Mouse (Mus musculus): ENCODE results near the gene Ppp1r9b.
A peak's percentile ranks its signal among the peaks of the same experiment; 100 is the strongest.
"Not testable (repeated sequence)": the region's sequence is repeated elsewhere in the genome, so short reads cannot be mapped to it uniquely, and the experiment has no call there.

Gene Ppp1r9b

DNA sequence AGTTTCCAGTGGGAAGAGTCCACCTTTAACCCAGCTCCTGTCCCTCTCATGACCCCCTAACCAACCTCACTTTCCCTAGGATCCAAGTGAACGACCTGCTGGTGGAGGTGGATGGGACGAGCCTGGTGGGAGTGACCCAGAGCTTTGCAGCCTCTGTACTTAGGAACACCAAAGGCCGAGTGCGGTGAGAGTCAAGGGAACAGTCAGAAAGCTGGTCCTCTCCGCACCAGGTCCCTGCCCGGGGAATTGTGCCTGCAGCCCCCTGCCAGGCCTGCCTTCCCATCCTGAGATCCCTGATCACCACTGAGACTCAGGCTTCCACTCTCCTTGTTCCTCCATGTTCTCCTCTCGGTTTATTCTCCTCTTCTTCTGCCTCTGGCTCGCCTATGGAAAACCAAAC, 9.3 kb downstream of the Ppp1r9b start:
- DNase-seq, result no peak

DNA sequence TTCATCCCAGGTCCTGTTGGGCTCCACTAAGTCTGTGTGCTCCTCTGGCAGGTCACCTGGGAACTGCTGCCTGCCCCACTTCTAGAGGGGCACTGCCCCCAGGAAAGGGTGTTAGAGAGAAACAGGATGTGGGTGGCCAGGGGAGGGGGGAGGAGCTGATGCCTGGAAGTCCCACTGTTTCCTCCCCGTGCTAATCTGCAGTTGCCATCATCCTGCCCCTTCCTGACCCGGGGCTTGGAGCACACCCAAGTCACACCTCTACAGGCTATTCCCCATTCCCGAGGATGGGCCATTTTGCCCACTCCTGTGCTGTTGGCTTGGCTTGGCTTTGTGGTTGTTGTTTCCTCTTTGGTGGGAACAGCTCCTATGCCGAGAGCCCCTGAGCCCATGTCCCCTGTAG, 9.7 kb downstream of the Ppp1r9b start:
- DNase-seq, result no peak

DNA sequence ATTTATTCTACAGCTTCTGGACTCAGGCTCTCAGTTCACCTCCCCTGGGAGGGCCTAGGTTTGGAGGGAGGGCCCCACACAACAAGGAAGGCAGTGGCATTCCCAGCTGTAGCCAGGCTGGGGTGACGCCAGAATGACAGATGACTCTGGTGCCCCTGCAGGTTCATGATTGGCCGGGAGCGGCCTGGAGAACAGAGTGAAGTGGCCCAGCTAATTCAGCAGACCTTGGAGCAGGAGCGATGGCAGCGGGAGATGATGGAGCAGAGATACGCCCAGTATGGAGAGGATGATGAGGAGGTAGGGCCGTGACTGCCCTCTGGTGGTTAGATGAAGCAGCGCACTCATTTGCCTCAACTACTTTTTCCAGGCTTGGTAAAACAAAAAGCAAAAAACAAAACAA, 10.2 kb downstream of the Ppp1r9b start:
- no peak for DNase-seq

DNA sequence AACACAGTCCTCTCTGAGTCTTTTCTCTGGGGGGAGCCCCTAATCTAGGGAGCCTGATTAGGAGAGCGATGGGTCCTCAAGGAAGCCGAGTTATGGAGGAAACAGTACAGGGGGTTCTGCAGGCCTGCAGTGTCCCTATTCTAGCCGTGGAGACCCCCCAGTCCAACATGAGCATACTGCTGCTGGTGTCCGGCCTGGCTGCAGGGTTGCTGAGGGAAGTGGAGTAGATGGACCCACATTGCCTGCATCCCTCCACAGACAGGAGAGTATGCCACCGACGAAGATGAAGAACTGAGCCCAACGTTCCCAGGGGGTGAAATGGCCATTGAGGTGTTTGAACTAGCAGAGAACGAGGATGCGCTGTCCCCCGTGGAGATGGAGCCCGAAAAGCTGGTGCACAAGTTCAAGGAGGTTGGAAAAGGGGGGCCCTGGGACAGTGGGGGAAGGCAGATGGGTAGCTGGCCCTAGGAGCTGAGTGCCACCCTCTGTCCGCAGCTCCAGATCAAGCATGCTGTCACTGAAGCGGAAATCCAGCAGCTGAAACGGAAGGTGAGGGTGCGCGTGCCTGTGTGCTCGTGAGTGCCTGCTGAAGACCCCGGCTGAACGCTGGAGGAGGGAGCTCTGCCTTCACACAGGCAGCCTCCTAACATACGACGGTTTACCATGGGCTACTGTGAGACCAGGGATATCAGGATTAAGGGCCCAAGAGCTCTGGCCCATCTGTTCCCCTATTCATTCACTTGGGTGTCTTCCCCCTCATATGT, 10.9 kb downstream of the Ppp1r9b start:
- DNase-seq, result no peak

DNA sequence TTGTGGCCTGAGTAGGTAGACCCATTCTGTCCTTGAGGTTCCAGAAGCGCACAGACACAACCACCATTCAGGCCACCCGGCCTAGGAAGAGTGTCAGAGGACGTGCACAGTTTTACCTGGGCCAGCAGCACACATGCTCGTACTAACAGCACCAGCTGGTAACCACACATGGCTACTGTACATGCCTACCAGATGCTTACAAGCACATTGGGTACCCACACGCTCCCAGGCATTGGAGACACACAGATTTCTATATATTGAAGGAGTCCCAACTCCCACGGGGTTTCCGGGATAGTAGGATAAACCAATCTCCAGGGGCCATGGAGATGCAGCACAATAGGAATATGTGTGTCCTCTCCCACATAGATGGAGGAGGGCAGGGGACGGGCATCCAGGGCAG, 11.9 kb downstream of the Ppp1r9b start:
- no peak for DNase-seq

DNA sequence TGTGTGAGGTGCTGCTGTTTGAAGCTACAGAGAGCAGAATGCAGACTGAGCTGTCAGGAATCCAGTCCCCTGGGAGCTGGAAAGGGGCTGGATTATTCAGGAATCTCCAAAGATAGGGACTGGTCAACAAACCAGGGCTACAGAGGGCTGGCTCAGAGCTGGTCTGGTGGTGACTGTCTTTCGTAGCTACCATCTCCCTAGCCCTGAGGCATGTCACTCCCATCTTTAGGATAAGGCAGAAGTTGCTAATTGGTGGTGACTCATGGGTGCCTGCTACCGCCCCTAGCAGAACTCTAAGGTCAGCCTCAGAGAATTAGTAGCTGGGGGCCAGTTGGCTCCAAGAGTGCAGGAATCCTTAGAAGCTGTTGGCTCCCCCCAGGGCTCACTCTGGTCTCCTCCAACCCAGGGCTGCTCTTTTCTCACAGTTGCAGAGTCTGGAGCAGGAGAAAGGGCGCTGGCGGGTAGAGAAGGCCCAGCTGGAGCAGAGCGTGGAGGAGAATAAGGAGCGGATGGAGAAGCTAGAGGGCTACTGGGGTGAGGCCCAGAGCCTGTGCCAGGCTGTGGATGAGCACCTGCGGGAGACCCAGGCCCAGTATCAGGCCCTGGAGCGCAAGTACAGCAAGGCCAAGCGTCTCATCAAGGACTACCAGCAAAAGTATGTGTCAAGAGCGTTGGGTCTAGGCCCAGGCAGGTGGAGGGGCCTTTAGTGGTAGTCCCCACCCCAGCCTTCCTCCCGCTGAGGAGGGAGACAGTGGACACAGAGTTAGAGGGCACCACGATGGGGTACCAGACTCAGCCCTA, 13.5 kb downstream of the Ppp1r9b start:
- no peak for DNase-seq

DNA sequence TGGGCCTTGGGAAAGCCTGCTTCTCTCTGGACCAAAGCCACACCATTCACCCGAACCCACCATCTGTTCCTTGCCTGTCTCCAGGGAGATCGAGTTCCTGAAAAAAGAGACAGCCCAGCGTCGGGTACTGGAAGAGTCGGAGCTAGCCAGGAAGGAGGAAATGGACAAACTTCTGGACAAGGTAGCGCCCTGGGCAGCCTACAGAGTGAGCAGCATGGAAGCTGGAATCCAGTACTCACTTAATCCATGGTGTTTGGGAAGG, 14.0 kb downstream of the Ppp1r9b start:
- DNase-seq, result no peak

DNA sequence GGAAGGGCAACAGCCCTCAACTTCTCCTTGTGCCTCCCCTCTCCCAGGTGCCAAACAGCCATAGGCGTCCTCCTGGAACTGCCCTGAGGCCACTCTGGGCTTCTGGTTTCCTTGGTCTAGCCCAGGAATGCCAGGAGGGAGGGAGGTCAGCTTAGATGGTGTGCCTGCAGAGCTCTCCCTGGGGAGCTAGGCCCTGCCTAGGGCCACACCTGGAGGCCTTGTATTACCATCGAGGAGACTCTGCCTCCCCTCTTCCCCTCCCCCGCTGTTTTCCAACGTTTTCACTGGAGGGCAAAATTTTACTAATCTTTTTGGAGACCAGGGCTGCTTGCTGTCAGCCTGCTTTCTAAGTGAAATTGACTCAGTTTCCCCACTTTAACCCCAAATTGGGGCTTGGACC, 15.2 kb downstream of the Ppp1r9b start:
- DNase-seq, result no peak

DNA sequence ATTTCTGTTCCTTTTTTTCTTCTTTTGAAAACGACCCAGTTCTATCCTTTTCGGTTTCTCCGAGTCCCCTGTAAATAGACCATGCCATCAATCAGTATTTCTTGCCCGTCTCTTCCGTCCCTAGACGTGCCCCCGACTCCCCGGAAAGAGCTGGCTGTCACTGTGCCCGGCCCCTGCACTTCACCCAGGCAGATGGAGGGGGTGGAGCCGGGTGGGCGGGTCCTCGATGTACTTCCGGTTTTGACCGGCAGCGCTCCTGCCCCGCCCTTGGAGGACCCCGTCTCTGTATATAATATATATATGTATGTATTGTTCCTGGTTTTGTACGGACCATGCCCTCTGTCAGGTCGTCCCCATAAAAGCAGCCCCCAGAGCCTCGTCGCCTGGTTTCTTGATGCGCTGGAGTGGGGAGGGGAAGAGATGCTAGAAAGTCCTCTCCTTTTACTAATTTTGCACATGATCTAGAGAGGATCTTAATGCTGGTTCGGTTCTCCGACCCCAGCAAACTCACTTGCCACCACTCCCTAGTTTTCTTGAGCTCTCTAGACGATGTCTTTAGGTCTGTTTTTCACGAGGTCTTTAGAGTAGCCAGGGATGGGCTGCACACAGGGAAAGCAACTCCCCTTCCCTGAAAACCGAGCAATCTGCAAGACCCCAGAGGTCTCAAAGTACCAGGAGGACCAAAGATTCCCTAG, 15.8 kb downstream of the Ppp1r9b start:
- no peak for DNase-seq

DNA sequence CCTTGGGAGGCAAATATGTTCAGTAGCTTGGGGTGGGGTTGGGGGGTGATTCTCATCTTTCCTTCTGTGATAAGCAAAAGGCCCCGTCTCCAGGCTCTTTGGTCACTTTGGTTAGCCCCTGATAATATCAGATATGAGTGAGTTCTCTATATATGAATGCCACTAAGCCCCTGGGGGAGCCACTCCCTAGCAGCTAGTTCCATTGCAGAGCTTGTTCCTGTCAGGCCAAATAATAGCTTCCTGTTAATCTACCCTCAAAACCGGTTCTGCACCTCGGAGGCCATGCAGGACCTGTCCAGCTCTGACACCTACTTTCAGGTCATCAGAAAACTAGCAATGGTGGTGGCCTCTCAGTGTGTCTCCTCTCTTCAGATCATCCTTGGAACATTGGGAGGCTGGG, 16.6 kb downstream of the Ppp1r9b start:
- DNase-seq, result no peak

DNA sequence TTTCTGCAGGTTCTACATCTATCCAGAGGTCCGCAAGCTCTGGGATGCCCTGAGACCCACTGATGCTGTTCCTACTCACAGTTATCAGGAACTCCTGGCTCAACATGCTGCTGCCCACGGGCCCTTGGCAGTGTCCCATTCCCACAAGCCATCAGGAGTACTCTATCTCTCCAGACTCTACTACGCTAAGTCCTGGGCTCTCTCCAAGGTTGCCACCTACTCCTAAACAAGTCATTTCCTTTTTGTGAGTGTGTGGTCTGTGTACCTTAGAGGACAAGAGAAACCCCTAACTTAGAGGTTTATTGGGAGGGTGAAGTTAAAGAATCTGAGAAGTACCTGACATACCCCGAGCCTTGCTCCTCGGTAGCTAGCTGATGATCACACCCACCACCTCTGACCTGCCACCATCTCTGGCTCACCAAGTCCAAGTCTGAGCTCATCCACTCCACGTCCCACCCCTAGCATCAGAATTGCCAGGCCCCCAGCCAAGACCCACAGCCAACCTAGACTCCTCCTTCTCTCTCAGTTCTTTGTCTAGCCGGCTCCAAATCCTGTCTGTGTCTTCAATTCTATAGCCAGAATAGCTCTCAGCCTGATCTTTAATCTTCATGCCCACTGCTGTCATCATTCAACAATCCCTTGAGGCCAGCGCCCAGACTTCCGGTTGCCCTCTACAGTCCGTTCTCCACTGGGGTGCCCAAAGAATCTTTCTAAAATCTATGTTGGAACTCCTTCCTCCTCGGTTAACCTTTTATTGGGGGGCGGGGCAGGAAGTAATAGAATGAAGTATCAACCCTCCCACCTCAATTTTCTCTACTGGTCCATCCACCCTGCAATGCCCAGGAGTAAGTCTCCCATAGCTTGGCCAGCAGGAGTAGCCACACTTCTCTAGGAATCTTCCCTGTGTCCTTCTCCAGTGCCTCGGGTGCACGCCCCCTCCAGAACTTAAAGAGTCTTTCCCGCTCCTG, 18.1 kb downstream of the Ppp1r9b start:
- no peak for DNase-seq

DNA sequence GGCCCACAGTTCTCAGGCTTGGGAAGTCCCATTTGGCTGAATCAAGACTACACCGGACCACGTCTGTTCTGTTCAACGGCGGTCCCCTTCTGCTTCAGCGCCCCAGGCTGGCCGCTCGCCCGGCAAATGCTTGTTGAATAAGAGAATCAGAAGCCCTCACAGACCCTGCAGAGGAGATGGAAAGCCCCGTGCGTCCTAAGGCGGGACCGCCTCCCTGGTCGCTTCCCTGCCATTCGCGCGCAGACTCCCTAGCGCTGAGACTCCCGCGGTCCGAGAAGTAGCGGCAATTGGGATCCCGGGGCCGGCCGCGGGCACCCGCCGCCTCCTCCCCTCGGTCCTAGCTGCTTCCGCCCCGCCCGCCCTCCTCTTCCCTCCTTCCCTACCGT, 18.8 kb downstream of the Ppp1r9b start, which contains the start of gene Samd14:
Samd14 (plus strand) TSS at position 251 of the 386 bp plus-strand sequence.
- DNase-seq, result peak; percentile 60

DNA sequence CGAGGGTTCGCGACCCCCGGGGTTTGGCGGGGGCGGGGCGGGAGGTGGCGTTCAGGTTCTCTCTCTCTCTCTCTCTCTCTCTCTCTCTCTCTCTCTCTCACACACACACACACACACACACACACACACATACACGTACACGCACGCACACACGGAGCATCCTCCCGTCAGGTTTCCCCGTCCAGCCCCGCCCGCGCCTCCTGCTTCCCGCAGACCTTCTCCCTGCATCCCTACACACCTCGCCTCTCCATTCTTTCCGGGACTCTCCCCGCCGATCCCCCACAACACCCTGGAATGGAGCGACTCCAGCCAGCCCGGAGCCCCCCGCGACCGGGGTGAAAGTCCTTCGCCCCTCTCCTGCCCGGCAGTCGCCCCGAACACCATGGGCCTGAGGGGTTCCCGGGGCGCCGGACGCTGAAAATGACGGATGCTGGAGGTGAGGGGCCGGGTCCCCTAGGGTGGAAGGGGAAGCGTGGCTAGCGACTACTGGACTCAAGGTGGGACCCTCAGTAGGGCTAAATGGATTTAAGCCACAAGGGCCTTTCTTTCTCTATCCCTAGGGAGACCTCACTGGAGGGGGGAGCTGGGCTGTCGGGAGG, 19.4 kb downstream of the Ppp1r9b start:
- DNase-seq, result no peak

DNA sequence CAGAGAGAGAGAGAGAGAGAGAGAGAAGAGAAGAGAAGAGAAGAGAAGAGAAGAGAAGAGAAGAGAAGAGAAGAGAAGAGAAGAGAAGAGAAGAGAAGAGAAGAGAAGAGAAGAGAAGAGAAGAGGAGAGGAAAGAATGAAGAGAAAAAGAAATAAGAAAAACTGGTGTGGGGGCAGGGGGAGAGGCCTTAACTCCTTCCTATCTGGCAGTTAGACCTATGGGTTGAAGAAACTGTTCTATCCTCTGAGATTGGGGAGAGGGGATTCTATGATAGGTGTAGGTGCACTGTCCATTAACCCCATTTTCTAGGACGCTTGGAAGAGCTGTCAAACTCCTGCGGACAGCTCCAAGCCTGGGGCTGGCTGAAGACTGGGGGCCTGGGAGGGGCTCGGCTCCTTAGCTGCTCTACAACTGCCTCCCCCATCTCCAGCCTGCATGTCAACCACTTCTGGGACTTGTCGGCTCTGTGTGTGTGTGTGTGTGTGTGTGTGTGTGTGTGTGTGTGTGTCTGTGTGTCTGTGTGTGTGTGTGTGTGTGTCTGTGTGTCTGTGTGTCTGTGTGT, 20.1 kb downstream of the Ppp1r9b start:
- not testable (repeated sequence) for DNase-seq

DNA sequence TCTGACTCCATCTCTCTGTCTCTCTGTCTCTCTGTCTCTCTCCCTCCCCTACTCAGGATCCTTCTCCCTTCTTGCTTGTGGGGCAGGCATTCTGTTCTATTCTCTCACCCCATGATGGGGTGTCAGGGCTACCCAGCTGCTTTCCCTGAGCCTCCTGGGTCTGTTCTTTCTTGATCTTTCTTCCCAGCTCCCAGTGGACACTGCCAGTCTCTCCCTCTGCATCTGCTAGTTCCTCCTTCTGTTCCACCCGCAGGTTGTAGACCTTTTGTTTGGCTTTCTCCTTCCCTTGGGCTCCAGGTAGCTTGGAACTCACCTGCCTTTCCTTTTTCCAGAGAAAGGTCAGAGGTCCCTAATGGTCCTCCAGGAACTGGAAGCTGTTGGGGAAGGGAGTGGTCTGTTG, 20.6 kb downstream of the Ppp1r9b start:
- DNase-seq, result no peak

DNA sequence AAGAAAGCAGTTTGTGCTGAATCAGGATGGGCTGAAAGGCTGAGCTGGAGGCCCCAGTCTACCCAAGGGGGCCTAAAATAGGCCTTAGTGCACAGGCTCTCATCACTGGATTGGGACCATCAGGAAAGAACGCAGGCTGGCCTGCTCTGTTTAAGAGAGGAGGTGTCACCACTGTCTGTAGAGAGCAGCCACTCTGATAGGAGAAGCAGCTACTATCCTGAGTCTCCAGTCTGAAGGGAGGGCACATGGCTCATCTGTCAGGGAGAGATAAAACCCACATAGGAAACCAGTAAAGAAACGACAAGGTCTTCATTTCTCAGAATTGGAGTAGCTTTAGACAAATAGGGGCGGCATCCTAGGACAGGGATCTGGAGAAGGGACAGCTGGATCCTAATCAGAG, 21.2 kb downstream of the Ppp1r9b start:
- no peak for DNase-seq

DNA sequence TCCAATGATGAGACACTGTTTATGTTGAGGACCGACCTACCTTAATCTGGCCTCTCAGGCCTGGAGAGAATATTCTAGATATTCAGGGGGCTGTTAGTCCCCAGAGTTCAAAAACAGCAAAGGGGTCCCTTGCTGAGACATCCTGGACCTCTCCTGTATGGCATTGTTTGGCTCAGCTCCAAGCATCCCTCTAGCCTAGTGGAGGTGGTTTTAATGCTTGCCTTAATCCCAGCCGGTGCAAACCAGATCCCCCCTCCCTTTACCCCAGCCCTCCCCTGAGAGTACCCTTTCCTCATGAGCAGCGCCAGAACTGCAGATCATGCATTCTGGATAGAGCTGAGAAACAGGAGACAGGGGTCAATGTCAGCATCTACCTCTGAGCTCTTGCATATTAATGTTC, 21.7 kb downstream of the Ppp1r9b start:
- DNase-seq, result no peak

DNA sequence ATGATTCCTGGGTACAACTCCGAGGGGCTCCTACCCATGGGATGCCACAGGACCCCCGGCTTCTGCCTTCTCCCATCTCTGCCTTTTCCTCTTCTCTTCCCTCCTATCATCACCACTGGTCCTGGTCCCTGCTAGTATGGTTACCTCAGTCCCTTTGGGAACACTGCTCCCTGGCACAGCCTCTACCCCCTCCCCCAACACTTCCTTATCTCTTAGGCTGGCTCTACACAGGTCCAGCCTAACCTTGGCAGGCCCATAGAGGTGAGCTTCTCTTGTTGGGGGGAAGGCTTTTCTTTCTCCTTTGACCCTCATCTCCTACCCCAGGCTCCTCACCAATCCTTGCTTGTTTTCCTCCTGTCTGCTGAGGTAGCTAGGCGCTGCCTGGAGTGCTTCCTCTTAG, 24.6 kb downstream of the Ppp1r9b start:
- DNase-seq, result no peak

DNA sequence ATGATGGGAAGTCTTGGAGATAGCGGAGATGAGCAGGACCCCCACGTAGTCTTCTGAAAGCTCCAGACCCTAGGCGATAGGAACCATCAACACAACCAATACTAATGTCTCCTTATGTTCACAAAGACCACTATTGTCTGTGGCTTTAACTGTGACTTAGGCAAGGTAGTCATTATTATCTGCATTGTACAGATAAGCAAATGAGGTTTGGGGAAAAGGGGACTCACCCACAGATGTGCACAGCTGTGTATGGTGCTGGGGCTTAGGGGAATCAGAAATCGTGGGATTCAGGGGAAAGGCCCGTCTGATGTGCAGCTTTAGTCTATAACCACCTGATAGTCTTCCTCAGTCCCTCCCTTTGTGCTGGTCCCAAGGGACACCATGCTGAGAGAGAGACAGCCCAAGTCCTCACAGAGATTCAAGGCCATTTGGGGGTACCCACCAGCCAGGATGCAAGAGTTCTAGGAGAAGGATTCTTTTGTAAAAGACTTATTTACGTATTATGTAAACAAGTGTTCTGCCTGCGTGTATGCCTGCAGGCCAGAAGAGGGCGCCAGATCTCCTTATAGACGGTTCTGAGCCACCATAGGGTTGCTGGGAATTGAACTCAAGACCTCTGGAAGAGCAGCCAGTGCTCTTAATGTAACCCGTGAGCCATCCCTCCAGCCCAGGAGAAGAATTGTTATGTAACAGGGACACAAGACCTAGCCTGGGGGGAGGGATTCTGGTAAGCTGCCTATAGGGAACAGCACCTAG, 31.6 kb downstream of the Ppp1r9b start:
- DNase-seq, result no peak

DNA sequence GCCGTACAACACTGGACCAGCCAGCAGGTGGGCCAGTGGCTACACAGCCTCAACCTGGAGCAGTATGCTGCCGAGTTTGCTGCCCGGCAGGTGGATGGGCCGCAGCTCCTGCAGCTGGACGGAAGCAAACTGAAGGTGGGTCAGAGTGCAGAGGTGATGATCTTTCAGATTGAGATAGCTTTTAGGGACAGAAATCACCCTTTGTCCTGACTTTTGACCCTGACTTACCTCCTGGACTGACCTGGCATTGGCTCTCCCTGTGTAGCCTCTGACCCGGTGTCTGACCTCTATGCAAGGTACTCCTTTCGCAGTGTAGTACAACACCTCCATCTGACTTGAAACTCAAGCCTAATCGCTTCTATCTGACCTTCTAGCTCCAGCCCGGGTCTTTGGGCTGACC, 32.6 kb downstream of the Ppp1r9b start:
- no peak for DNase-seq

DNA sequence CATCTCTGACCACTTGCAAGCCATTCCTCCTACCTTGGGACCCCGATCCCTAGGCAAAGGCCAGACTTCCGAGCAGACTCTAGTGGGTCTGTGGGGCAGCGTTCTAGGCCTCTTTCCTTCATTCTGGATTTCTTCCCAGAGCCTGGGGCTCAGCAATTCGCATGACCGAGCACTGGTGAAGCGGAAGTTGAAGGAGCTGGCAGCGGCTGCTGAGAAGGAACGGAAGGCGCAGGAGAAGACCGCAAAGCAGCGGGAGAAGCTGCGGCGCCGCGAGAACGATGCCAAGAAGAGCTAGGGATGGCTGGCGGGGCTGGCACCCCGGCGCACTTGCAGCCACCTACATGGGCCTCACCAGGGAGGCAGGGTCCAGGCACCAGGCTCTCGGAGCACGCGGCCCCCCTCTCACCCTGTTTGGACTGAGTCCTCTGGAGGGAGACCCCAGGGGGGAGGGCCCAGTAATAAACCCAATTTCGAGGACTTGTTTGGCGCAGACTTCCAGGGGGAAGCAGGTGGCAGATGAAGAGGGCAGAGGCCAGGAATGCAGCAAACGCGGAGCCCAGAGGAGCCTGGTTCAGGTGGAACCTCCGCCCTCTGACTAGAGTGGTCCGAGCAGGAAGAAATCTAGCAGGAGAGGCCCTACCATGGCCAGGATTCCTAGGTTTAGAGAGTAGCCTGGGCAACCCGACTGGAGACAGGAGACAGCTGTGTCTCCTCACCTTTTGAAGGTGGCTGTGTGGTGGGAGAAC, 33.8 kb downstream of the Ppp1r9b start:
- no peak for DNase-seq
